Mouse (Mus musculus) left cerebral cortex, postnatal 4 days (tissue): ENCODE measurements around the gene Gm49358. TPM values are rescaled to one million over a fixed set of nuclear protein-coding genes. Genes with fewer than 3 reads are reported as not detected.

Experiments
- DNase-seq: peaks from one replicate; pipeline ENCODE4 v3.0.0-alpha.2; 2022
- intact Hi-C: fragments of 180-260 bp; cut with DNase I; formaldehyde crosslinking; loops from one replicate; pipeline ENCODE4 v1.15.1; 2025
- total RNA-seq, 2 experiments: library from RNA; stranded (reverse); gene quantifications; 2 replicates each; pipeline ENCODE4 v1.2.3; 2021

The Gm49358 gene
- total RNA-seq, 2 experiments from 2014 or later = 6.6 to 18.7 TPM

GRCm38 (mm10) chr10:86777614-86778319 lies 14.0 kb downstream of the Gm49358 start:
- DNase-seq = no peak
- intact Hi-C loops = no loop called here

- intact Hi-C loops = no loop called here
- DNase-seq = peak; percentile 97
Observed at GRCm38 (mm10) chr10:86778398-86779116, 14.8 kb downstream of the Gm49358 start, which contains the start of gene Nt5dc3. Gene Nt5dc3, plus strand, starts transcription at chr10:86779005.

GRCm38 (mm10) chr10:86779117-86779755 lies 15.5 kb downstream of the Gm49358 start:
- DNase-seq = peak; percentile 25
- intact Hi-C loops = no loop called here

GRCm38 (mm10) chr10:86779816-86780500 lies 16.2 kb downstream of the Gm49358 start:
- intact Hi-C loops = no loop called here

GRCm38 (mm10) chr10:86781641-86782040 lies 17.9 kb downstream of the Gm49358 start:
- intact Hi-C loops = no loop called here
- no peak for DNase-seq

More at GRCm38 (mm10) chr10:86779816-86780500, 16.2 kb downstream of the Gm49358 start:
- DNase-seq = no peak

- intact Hi-C loops = no loop called here
- no peak for DNase-seq
Observed at GRCm38 (mm10) chr10:86782656-86783055, 18.9 kb downstream of the Gm49358 start.

- no peak for DNase-seq
- intact Hi-C loops = no loop called here
Observed at GRCm38 (mm10) chr10:86783561-86783960, 19.8 kb downstream of the Gm49358 start.

- intact Hi-C loops = no loop called here
Observed at GRCm38 (mm10) chr10:86784126-86784675, 20.4 kb downstream of the Gm49358 start.

GRCm38 (mm10) chr10:86785396-86785795 lies 21.6 kb downstream of the Gm49358 start:
- intact Hi-C loops = no loop called here
- no peak for DNase-seq

More at GRCm38 (mm10) chr10:86784126-86784675, 20.4 kb downstream of the Gm49358 start:
- no peak for DNase-seq

- no peak for DNase-seq
- intact Hi-C loops = no loop called here
Observed at GRCm38 (mm10) chr10:86786083-86786482, 22.3 kb downstream of the Gm49358 start.

- intact Hi-C loops = no loop called here
Observed at GRCm38 (mm10) chr10:86788193-86788592, 24.4 kb downstream of the Gm49358 start.

GRCm38 (mm10) chr10:86789146-86789672 lies 25.4 kb downstream of the Gm49358 start:
- no peak for DNase-seq
- intact Hi-C loops = no loop called here

More at GRCm38 (mm10) chr10:86788193-86788592, 24.4 kb downstream of the Gm49358 start:
- DNase-seq = no peak

GRCm38 (mm10) chr10:86791507-86792184 lies 27.9 kb downstream of the Gm49358 start:
- DNase-seq = no peak
- intact Hi-C loops = no loop called here

GRCm38 (mm10) chr10:86793509-86793951 lies 29.8 kb downstream of the Gm49358 start:
- no peak for DNase-seq
- intact Hi-C loops = no loop called here

- DNase-seq = no peak
- intact Hi-C loops = no loop called here
Observed at GRCm38 (mm10) chr10:86794196-86794595, 30.4 kb downstream of the Gm49358 start.

GRCm38 (mm10) chr10:86794794-86795535 lies 31.2 kb downstream of the Gm49358 start:
- intact Hi-C loops = no loop called here
- DNase-seq = no peak

GRCm38 (mm10) chr10:86796073-86796741 lies 32.4 kb downstream of the Gm49358 start:
- DNase-seq = no peak
- intact Hi-C loops = no loop called here

- no peak for DNase-seq
- intact Hi-C loops = no loop called here
Observed at GRCm38 (mm10) chr10:86807362-86807761, 43.6 kb downstream of the Gm49358 start.
